Mouse (Mus musculus): Measurements from ENCODE around the gene Nxpe4.
"Not testable (repeated sequence)": the region's sequence is repeated elsewhere in the genome, so short reads cannot be mapped to it uniquely, and the experiment has no call there.

The Nxpe4 gene

GRCm38 (mm10) chr9:48161505-48162192 lies at the start of gene Nxpe4:
Gene Nxpe4, plus strand, starts transcription at chr9:48162023.
- DNase-seq: peak; percentile 79

GRCm38 (mm10) chr9:48126815-48127214 lies 35.0 kb upstream of the Nxpe4 start:
- DNase-seq: no peak

DNA sequence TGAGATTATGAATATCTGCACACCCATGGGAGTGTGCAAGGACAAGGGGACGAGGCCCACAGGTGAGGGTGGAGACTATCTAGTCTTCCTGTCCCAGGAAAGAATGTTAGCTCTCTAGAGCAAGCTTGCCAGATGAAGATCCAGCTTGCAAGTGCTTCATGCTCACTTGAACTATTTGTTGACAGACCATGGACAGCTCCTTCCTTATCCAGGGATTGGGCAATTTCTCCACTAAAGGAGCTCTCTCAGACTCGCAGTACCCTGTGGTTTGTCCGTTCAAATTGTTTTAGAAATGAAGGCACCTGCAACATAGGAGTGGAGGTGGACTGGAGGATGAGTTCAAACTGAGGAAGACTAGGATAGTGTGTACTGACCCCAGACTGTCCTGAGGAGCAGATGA lies 24.3 kb upstream of the Nxpe4 start:
- no peak for DNase-seq

- no peak for DNase-seq
These were observed 21.1 kb upstream of the Nxpe4 start for GRCm38 (mm10) chr9:48140485-48141411.

DNA sequence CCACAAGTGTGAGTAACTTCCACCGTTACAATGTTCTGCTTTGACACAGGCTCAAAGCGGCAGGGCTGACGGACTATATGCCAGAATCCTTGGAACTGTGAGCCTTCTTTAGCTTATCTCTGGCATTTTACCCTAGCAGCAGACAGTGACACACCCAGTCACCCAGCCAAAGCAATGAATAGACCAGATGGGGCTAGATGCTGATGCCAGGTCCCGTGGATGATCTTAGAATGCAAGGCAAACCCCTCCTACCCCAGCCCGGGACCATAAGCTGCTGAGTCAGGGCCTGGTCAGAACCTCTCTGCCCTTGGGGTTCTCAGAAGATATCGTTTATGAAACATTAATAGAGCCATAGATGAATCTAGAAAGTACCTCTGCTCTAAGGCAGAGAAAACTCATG lies 19.2 kb upstream of the Nxpe4 start:
- no peak for DNase-seq

DNA sequence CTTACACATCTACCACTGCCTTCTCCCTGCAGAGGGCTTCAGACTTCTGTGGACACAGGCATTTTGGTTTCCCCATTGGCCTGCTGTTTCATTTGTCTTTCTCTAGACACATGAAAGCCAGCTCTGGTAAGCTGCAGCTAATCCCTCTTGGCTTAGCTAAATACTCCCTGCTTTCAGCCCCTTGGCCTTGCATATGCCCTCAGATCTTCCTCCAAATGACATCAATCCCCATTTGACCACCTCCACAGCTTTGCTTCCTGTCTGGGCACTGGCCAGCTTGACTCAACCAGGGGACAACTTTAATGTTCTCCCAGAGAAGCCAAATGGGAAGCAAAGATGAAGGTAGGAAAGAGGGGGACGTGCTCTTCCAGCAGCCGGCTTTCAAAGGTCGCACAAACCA lies 15.1 kb upstream of the Nxpe4 start:
- DNase-seq: no peak

DNA sequence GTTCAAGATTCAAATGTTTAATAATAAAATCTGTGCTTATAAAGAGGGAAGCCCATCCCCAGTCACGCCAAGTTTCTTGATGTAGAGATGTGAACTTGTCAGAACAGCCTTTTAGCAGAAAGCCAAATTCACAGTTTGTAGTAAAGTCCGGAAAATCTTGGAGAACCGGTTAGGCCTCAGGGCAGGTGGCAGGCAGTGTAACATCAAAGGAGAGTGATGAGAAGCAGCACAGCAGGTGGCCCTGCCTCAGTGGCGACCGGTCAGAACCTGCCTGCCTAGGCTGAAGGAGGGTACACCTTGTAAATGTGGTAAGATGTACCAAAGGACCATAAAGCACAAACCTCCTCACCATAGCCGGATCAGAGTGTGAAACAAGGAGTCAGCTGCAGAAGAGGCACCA lies 4.7 kb downstream of the Nxpe4 start:
- DNase-seq: not testable (repeated sequence)

DNA sequence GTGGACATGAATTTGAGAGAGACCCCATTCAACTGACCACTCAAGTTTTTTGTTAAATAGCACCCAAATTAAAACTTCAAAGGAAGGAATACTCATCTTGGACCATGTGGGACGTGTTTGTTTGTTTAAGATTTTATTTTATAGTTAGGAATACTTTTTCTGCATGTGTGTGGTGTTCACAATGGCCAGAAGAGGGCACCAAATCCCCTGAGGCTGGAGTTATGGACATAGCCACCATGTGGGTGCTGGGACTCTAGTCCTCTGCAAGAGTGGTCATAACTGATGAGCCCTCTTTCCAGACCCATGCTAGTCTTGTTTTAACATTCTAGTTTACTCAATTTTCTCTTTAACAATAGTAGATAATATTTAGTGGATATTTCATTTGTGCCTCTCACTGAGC lies 14.9 kb downstream of the Nxpe4 start:
- no peak for DNase-seq

DNA sequence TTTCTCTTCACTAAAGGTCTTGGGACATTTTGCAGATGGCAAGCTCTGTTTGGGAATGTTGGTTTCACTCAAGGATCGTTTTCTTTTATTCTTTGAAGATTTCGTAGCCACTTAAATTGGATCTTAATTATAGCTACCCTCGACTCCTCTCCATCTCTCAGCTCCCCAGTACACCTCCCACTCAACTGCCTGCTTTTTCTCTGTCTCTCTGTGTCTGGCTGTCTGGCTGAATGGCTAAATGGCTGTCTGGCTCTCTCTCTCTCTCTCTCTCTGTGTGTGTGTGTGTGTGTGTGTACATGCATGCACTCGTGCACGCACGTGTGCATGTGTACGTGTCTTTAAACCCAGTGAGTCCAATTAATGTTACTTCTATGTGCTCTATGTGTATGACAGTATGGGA lies 19.5 kb downstream of the Nxpe4 start:
- no peak for DNase-seq

- DNase-seq: no peak
These were observed 21.0 kb downstream of the Nxpe4 start for GRCm38 (mm10) chr9:48182718-48183414.

DNA sequence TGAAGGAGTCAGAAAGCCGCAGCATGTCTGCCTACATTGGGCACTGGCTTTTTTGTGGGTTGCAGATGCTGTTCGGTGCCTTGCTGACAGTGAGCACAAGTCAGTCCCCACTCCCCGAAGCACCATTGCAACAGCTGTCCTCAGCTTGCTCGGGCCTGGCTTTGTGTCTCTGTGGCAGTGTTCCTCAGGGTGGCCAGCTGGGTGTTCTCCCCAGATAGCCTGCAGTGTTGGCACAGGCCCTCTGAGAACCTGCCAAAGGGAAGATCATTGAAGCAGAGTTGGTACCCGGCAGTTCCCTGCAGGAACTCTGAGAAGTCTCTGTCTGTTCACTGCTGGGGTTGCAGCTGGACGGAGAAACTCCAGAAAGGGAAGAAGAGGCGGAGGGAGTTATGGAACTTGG lies 22.5 kb downstream of the Nxpe4 start:
- DNase-seq: peak; percentile 28

- DNase-seq: no peak
These were observed 27.0 kb downstream of the Nxpe4 start for GRCm38 (mm10) chr9:48188854-48189253.

DNA sequence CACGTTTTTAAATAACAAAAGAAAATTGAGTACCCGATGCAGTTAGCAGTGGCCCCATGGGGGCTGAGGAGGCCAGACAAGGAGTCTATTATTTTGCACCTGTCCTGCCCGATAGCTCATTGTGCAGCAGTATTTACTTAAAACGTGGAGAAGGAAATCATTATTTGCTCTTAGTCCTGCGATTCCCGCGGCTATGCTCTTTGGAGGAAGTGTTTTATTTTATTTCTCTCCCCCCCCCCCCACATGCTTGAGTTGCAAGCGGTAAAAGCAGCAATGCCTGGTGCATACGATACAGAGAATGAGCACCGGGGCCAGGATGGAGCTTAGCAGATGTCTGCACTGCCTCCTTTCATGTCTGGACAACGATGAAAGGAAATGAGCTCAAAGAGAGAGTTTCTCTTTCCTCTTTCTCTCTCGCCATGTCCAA lies 35.6 kb downstream of the Nxpe4 start:
- DNase-seq: no peak

- no peak for DNase-seq
These were observed 49.1 kb downstream of the Nxpe4 start for GRCm38 (mm10) chr9:48210970-48211369.

- DNase-seq: no peak
These were observed 50.1 kb downstream of the Nxpe4 start for GRCm38 (mm10) chr9:48211912-48212311.

- DNase-seq: no peak
These were observed 52.9 kb downstream of the Nxpe4 start for GRCm38 (mm10) chr9:48214751-48215150.

- no peak for DNase-seq
These were observed 54.5 kb downstream of the Nxpe4 start for GRCm38 (mm10) chr9:48216091-48217001.

DNA sequence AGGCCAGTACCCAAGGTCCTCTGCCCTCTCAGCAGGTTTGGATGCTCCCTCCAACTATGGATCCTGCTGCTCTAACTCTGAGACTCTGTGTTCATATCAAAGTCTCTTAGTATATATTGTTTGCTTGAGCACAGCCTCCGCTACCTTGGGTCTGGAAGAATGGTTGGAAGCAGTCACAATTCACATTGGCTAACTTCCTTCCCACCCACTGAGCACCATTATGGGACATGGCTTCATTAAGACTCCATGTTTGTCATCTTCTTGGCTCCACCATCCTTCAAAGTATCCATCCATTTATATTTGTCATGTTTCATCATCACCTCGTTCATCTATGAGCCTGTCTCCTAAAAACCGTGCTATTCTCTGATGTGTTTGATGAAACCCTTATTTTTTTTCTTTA lies 68.9 kb downstream of the Nxpe4 start:
- DNase-seq: no peak

- DNase-seq: no peak
These were observed 74.6 kb downstream of the Nxpe4 start for GRCm38 (mm10) chr9:48236455-48236854.

DNA sequence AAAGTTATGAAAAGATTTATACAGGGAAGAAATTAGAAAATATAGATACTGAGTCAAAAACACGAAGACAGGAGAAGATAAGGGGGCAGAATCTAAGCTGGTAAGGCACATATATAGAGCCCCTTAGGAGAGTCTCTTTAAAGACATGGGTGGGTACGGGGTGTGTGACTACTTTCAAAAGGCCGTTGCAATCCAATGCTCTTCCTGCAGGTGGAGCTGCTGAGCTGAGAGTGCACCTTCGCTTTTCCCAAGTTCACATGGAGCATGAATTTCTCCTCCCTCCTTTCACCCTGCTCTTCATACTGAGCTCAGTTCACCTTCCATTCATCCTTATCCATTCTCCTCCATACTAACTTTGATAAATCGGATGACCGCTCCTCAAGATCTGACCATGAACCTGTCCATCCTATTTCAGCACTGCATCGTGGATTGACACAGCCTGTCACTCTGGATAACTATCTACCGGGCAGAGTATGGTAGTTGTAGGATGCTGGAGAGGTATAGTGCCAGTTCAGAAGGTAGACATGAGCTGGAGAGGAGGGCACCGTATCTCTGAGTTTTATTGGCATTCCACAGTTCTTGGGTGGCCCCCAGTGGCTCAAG lies 76.4 kb downstream of the Nxpe4 start:
- DNase-seq: no peak

- DNase-seq: no peak
These were observed 77.6 kb downstream of the Nxpe4 start for GRCm38 (mm10) chr9:48239461-48239860.

DNA sequence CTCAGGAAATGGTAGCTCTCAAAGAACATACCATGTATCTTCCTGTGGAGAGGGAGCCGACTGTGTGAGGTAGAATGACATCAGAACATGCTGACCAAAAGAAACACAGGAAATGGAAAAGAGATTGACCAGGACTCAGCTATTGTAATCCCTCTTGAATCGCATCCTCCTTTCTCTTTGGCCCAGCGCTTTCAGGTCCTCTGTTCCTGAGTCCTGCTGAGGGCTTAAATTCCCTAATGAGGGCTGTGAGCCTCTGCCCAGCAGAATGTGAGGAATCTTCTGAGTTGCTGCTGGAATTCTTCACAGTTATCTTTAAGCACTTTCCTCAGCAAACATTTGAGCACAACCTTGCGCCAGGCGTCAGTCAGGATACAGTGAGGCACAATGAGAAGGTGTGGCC lies 78.6 kb downstream of the Nxpe4 start:
- no peak for DNase-seq

Measured in cerebellum, adult 9-11 months (tissue).